Mouse (Mus musculus) thymus, adult 2 months (tissue): ENCODE results near the gene Pcbp3. TPM values are rescaled to one million over a fixed set of nuclear protein-coding genes. Genes with fewer than 3 reads are reported as not detected.

Source experiments
- DNase-seq: peaks from one replicate; pipeline ENCODE4 v3.0.0; 2021
- H3K27ac ChIP-seq: fragments of 200-500 bp; 2 replicates; pipeline ENCODE4 v1.5.1; 2012; ENCODE audit warnings: low read length, control low read depth; ENCODE audit not compliant: control insufficient read depth, insufficient read depth
- H3K27me3 ChIP-seq: fragments of 200-500 bp; 2 replicates; pipeline ENCODE4 v1.6.1; 2012; ENCODE audit warnings: mild to moderate bottlenecking, low read length, moderate library complexity, mixed read lengths; ENCODE audit not compliant: control insufficient read depth, insufficient read depth
- H3K36me3 ChIP-seq: fragments of 200-500 bp; 2 replicates; pipeline ENCODE4 v1.6.1; 2012; ENCODE audit warnings: mild to moderate bottlenecking, low read length, moderate library complexity; ENCODE audit not compliant: control insufficient read depth, insufficient read depth
- H3K4me1 ChIP-seq: fragments of 200-500 bp; replicated peaks from 2 replicates; pipeline ENCODE4 v1.6.1; 2012; ENCODE audit warnings: low read length; ENCODE audit not compliant: control insufficient read depth, insufficient read depth
- H3K4me3 ChIP-seq: fragments of 200-500 bp; 2 replicates; pipeline ENCODE4 v1.5.1; 2012; ENCODE audit warnings: mild to moderate bottlenecking, low read length, control low read depth, moderate library complexity; ENCODE audit not compliant: control insufficient read depth, insufficient read depth
- CTCF ChIP-seq: fragments of 200-500 bp; IDR thresholded peaks from 2 replicates; pipeline ENCODE4 v1.5.1; 2012; ENCODE audit warnings: mild to moderate bottlenecking, control low read depth, low read length, moderate library complexity, borderline replicate concordance; ENCODE audit not compliant: control insufficient read depth, poor library complexity, insufficient read depth; ENCODE audit errors: extremely low read depth
- POLR2A ChIP-seq: fragments of 200-500 bp; IDR thresholded peaks from 2 replicates; pipeline ENCODE4 v1.6.1; 2012; ENCODE audit warnings: mild to moderate bottlenecking, low read length, control low read depth, moderate library complexity; ENCODE audit not compliant: control insufficient read depth, poor library complexity, insufficient read depth; ENCODE audit errors: extremely low read depth
- WGBS: fragments of 180-500 bp; shearing (Covaris S2); methylation state at CpG from one replicate; pipeline ENCODE4 v1.1.7; 2018; 5-methylcytosine and 5-hydroxymethylcytosine counted together
- polyA plus RNA-seq: library from polyadenylated mRNA; depleted of rRNA; stranded (reverse); fragments of >200 nt; gene quantifications from 2 replicates; pipeline ENCODE4 v1.2.3, GENCODE M21; 2012

Gene Pcbp3
- polyA plus RNA-seq, 1 experiment, result 12.7 TPM

DNA sequence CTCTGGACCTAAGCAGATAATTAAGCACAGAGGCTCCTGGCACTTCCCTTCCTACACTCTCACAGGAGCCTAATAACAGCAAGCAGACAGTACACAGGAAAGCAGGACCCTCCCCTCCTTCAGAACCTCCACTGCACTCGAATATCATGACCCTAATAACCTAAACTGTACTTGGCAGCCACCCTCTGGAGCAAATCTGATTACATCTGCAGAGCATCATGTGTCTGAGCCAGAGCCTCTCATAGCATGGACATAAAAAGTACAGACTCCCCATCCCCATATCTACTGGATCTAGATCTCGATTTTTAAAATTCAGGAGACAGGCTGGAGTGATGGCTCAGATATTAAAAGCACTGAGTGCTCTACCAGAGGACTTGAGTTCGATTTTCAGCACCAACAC is 58.0 kb downstream of the Pcbp3 start:
- WGBS, result 74% methylated on average over 3 of the region's 3 CpGs

GRCm38 (mm10) chr10:76903099-76903498 is 58.6 kb downstream of the Pcbp3 start:
- Histone ChIP-seq H3K36me3 (no peaks in the 10 kb centered on the region), H3K27ac (no peak overlapping the region), H3K4me1 (peaks cover 12% of the 10 kb centered on the region), H3K4me3 (no peak overlapping the region), H3K27me3 (no peaks in the 10 kb centered on the region)
- DNase-seq, result no peak
- 89% methylated on average over 3 of the region's 3 CpGs for WGBS
- TF ChIP-seq POLR2A, result no peak
- no peak for TF ChIP-seq CTCF

More for the DNA sequence above, 58.0 kb downstream of the Pcbp3 start:
- Histone ChIP-seq H3K4me3 (no peak overlapping the region), H3K27me3 (no peaks in the 10 kb centered on the region), H3K36me3 (no peaks in the 10 kb centered on the region), H3K4me1 (peaks cover 12% of the 10 kb centered on the region), H3K27ac (no peak overlapping the region)
- DNase-seq, result no peak
- TF ChIP-seq POLR2A (no peak), CTCF (no peak)

DNA sequence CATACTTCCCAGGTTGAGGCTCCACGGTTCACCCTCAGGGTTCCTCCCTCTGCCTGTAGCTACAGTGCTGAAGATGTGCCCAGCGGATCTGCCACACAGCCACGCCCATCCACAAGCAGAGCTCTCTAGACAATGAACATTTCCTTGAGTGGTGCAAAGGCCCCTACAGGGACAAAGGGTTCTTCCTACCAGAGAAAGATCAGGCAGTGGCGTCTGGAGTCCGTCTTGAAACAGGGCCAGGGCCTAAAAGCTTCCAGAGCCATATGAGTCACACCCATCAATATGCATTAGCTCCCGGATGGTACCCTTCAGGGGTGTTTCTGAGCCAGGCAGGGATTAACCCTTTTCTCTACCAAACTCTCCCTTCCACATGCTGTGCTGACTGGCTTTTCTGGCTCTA is 59.1 kb downstream of the Pcbp3 start:
- H3K27me3 ChIP-seq, result no peaks in the 10 kb centered on the region
- peaks cover 12% of the 10 kb centered on the region for H3K4me1 ChIP-seq
- WGBS, result 86% methylated on average over 6 of the region's 6 CpGs
- no peak overlapping the region for H3K27ac ChIP-seq
- no peaks in the 10 kb centered on the region for H3K36me3 ChIP-seq
- DNase-seq, result no peak
- TF ChIP-seq CTCF (no peak), POLR2A (no peak)
- no peak overlapping the region for H3K4me3 ChIP-seq

DNA sequence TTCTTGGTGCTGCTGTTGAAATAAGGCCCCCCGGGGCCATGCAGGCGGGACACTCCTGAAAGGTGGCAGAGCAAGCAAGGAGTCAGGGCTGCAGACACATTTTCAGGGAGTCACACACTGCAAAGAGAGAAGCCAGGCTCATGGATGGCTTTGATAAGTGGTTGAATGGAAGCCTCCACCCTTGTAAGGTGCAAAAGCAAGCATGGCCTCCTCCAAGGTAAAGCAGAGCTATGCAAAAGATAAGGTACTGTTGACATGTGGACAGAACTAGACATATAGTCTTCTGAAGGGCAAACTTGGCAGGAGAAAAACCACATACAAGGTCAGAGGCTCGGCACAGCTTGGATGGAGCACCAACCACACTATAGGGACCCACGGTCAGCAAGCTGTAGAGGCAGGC is 63.3 kb downstream of the Pcbp3 start:
- no peaks in the 10 kb centered on the region for H3K27me3 ChIP-seq
- TF ChIP-seq CTCF (no peak), POLR2A (no peak)
- peaks cover 8% of the 10 kb centered on the region for H3K4me1 ChIP-seq
- H3K36me3 ChIP-seq, result no peaks in the 10 kb centered on the region
- no peak overlapping the region for H3K4me3 ChIP-seq
- no peak overlapping the region for H3K27ac ChIP-seq
- no peak for DNase-seq
- 96% methylated on average over 4 of the region's 4 CpGs for WGBS

DNA sequence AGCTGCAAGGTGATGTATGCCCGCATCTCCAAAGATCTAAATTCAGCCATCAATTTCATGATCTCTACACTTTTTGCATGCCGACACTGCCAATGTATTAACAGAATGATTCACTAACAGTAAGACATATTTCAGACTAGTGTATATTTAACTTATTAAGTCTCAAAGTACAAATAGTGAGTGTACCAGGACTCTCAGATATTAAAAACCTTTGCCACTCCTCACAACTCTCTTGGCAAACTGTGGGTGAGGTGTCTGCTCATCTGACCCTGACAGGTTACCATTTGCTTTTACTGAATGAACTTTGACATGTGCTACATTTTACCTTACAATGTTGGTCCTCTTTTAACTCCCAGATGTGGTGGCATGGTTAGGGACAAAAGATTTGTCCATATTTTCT is 70.2 kb downstream of the Pcbp3 start:
- TF ChIP-seq POLR2A (no peak), CTCF (no peak)
- 98% methylated on average over 2 of the region's 2 CpGs for WGBS
- Histone ChIP-seq H3K4me1 (no peaks in the 10 kb centered on the region), H3K36me3 (no peaks in the 10 kb centered on the region), H3K4me3 (no peak overlapping the region), H3K27me3 (no peaks in the 10 kb centered on the region), H3K27ac (no peak overlapping the region)
- no peak for DNase-seq

- Histone ChIP-seq H3K27me3 (no peaks in the 10 kb centered on the region), H3K36me3 (no peaks in the 10 kb centered on the region), H3K27ac (no peak overlapping the region), H3K4me1 (no peaks in the 10 kb centered on the region), H3K4me3 (no peak overlapping the region)
- TF ChIP-seq POLR2A, result no peak
- TF ChIP-seq CTCF, result no peak
- DNase-seq, result no peak
- WGBS, result 96% methylated on average over 3 of the region's 3 CpGs
Measured at GRCm38 (mm10) chr10:76883442-76884244, 78.0 kb downstream of the Pcbp3 start.
